Mouse (Mus musculus) heart, adult 9 months (tissue): ENCODE measurements around the gene Hmcn1.

Experiments
- DNase-seq, 2 experiments: peaks; one replicate each; pipeline ENCODE4 v3.0.0; 2022; ENCODE audit warnings: low spot score in 2 of 2

Gene Hmcn1

GRCm38 (mm10) chr1:150537410-150538128, 455.7 kb downstream of the Hmcn1 start:
- DNase-seq, result no peak

GRCm38 (mm10) chr1:150535770-150536534, 457.3 kb downstream of the Hmcn1 start:
- DNase-seq, result no peak

- DNase-seq, result no peak
These were observed 458.6 kb downstream of the Hmcn1 start for GRCm38 (mm10) chr1:150534587-150534986.

GRCm38 (mm10) chr1:150513041-150513440, 480.2 kb downstream of the Hmcn1 start:
- no peak for DNase-seq
